Mouse (Mus musculus) heart, embryonic 16.5 days (tissue): ENCODE data around the gene Trim17. TPM values are rescaled to one million over a fixed set of nuclear protein-coding genes. Genes with fewer than 3 reads are reported as not detected.

Experiments used
- ATAC-seq: fragments of 200-750 bp; cut with Nextera tagmentation; replicated peaks from 2 replicates; pipeline ENCODE4 v1.8.0; 2017; ENCODE audit warnings: moderate number of reproducible peaks; ENCODE audit not compliant: insufficient read depth, low FRiP score; ENCODE audit errors: extremely low read depth
- H3K27ac ChIP-seq: fragments of 300-500 bp; sonication (generic); 2 replicates; pipeline ENCODE4 v1.5.1; 2014; ENCODE audit warnings: mild to moderate bottlenecking, low read length, control low read depth, moderate library complexity
- H3K27me3 ChIP-seq: fragments of 300-500 bp; sonication (generic); 2 replicates; pipeline ENCODE4 v1.6.1; 2014; ENCODE audit warnings: low read length, mixed read lengths; ENCODE audit not compliant: control insufficient read depth, insufficient read depth
- H3K36me3 ChIP-seq: fragments of 300-500 bp; sonication (generic); 2 replicates; pipeline ENCODE4 v1.6.1; 2014; ENCODE audit not compliant: control insufficient read depth, insufficient read depth
- H3K4me1 ChIP-seq: fragments of 300-500 bp; sonication (generic); 2 replicates; pipeline ENCODE4 v1.6.1; 2014; ENCODE audit warnings: low read length, mixed read lengths; ENCODE audit not compliant: control insufficient read depth, insufficient read depth
- H3K4me2 ChIP-seq: fragments of 300-500 bp; sonication (generic); 2 replicates; pipeline ENCODE4 v1.6.1; 2014; ENCODE audit warnings: low read depth, mild to moderate bottlenecking, control low read depth, low read length
- H3K4me3 ChIP-seq: fragments of 300-500 bp; sonication (generic); 2 replicates; pipeline ENCODE4 v1.5.1; 2014; ENCODE audit warnings: mild to moderate bottlenecking, control low read depth, low read length
- H3K9ac ChIP-seq: fragments of 300-500 bp; sonication (generic); 2 replicates; pipeline ENCODE4 v1.6.1; 2014; ENCODE audit warnings: low read length, control low read depth
- H3K9me3 ChIP-seq: fragments of 300-500 bp; sonication (generic); replicated peaks from 2 replicates; pipeline ENCODE4 v1.6.1; 2016; ENCODE audit warnings: low read length; ENCODE audit not compliant: control insufficient read depth
- WGBS: fragments of 180-500 bp; shearing (Covaris S2); extraction: QIAGEN DNeasy Blood & Tissue Kit; methylation state at CpG from one replicate; pipeline ENCODE4 v1.1.7; 2014; 5-methylcytosine and 5-hydroxymethylcytosine counted together
- polyA plus RNA-seq: library from polyadenylated mRNA; unstranded; fragments of >200 nt; fragmentation: Nextera tagmentation; extraction: Ambion mirVana; gene quantifications from 2 replicates; pipeline ENCODE4 v1.2.1, GENCODE M21; 2015

Gene Trim17
- polyA plus RNA-seq, 1 experiment from 2014 or later, result 0.39 TPM

DNA sequence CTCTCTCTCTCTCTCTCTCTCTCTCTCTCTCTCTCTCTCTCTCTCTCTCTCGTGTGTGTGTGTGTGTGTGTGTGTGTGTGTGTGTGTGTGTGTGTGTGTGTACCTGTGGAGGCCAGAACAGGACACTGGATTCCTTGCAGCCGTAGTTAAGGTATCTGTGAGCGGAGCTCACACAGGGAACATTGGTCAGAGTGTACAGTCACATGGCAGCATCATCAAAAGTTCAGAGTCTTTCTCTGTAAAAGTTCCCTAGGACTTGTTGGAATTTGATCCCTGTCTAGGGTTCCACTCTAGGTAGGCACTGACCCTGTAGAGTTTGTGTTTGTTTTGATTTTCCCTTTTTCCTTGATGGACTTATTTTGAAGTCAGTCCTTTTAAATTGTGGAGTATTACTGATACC lies 27.8 kb upstream of the Trim17 start:
- H3K4me3 ChIP-seq, result no peak overlapping the region
- 75% methylated on average over 2 of the region's 3 CpGs for WGBS
- 0 out of 2 replicates have a peak, but pooled peaks cover 2% of the 10 kb centered on the region for H3K36me3 ChIP-seq
- H3K27ac ChIP-seq, result no peak overlapping the region
- H3K9me3 ChIP-seq, result no peaks in the 10 kb centered on the region
- H3K27me3 ChIP-seq, result no peaks in the 10 kb centered on the region
- ATAC-seq, result no peak
- H3K4me2 ChIP-seq, result no peak overlapping the region
- H3K4me1 ChIP-seq, result peaks cover 3% of the 10 kb centered on the region; the same call in 1 of the 2 replicates
- H3K9ac ChIP-seq, result no peak overlapping the region

DNA sequence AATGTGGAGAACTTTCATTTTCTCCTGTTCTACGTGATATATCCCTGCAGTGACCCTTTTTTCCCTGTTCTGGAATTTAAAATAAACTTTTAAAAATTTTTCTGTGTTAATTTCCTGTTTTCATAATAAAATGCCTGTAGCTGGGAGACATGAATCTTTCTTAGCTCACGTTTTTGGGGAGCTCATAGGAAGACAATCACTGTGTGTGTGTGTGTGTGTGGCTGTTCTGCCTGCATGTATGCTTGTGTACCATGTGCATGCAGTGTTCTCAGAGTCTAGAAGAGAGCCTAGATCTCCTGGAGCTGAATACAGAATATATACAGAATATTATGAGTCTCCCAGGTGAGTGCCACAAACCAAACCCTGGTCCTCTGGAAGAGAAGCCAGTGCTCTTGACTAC lies 27.4 kb upstream of the Trim17 start:
- WGBS, result 73% methylated on average over 2 of the region's 2 CpGs
- Histone ChIP-seq H3K4me1 (peaks cover 3% of the 10 kb centered on the region; the same call in 1 of the 2 replicates), H3K9ac (no peak overlapping the region), H3K4me3 (no peak overlapping the region), H3K27ac (no peak overlapping the region), H3K9me3 (no peaks in the 10 kb centered on the region), H3K4me2 (no peak overlapping the region), H3K27me3 (no peaks in the 10 kb centered on the region), H3K36me3 (0 out of 2 replicates have a peak, but pooled peaks cover 6% of the 10 kb centered on the region)
- ATAC-seq, result no peak

DNA sequence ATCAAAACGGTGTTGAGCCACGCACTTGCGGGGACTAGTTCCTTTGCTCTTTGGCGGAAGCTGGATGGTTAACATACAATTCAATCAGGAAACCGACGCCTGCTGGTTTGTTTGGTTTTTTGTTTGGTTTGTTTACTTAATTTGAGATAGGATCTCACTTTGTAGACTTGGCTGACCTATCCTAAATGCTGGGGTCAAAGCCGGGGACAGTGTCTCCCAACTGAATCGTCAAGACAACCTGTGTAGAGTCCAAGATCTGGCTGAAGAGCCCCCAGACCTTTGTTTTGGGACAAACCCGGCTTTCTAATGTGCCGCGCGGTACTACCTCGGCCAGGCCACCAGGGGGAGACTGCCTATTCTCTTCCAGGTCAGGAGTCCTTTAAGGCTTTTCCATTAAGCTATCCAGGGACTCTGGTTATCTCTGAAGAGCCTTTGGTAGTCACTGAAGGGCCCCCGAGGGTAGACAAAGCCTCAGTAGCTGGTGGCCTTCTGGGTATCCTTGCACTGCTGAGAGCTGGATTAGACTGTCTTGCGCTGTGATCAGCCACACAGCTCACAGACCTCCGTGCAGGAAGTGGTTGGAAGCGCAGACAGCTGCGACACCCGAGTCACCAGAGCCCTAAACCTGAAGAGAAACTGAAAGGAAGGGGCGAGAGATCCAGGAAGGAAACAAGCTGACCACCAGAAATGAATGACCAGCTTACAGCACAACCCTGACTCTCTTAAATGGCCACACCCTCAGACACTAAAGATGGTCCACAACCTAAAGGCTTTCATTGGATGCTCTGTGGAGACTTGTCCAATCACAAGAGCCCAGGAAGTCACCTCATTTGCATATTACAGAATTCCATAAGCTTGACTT lies 26.5 kb upstream of the Trim17 start:
- peak overlapping the region; percentile 46 for H3K9ac ChIP-seq
- H3K4me1 ChIP-seq, result peaks cover 3% of the 10 kb centered on the region; the same call in 1 of the 2 replicates
- H3K9me3 ChIP-seq, result no peaks in the 10 kb centered on the region
- H3K4me3 ChIP-seq, result peak overlapping the region; percentile 42
- H3K27ac ChIP-seq, result peak overlapping the region; percentile 56
- WGBS, result 21% methylated on average over 20 of the region's 20 CpGs
- H3K36me3 ChIP-seq, result peaks cover 14% of the 10 kb centered on the region; the same call in 1 of the 2 replicates
- no peaks in the 10 kb centered on the region for H3K27me3 ChIP-seq
- peak overlapping the region; percentile 55 for H3K4me2 ChIP-seq
- peak; percentile 63 for ATAC-seq

DNA sequence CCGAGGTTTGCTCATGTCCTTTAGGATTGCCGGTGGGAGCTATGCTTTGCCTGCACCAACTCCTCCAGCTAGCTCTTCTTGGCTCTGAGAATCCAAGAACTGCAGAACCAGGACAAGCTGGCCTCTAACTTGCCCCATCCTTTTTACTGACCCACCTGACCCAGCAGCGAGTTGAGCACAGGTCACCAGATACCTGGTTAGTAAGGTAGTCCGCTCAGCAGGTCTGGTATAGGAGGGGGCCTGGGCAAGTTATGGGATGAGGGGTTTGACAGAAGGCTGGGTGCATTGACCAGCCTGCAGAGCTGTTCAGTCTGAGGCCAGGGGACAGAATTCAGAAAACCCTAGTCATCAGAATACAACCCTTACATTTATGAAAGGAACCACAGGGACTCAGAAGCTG lies 25.4 kb upstream of the Trim17 start:
- H3K27me3 ChIP-seq, result no peaks in the 10 kb centered on the region
- no peak overlapping the region for H3K9ac ChIP-seq
- ATAC-seq, result no peak
- H3K4me1 ChIP-seq, result peaks cover 3% of the 10 kb centered on the region; the same call in 1 of the 2 replicates
- no peaks in the 10 kb centered on the region for H3K9me3 ChIP-seq
- no peak overlapping the region for H3K4me3 ChIP-seq
- peaks cover 22% of the 10 kb centered on the region for H3K36me3 ChIP-seq
- WGBS, result 68% methylated on average over 4 of the region's 4 CpGs
- no peak overlapping the region for H3K27ac ChIP-seq
- no peak overlapping the region for H3K4me2 ChIP-seq

DNA sequence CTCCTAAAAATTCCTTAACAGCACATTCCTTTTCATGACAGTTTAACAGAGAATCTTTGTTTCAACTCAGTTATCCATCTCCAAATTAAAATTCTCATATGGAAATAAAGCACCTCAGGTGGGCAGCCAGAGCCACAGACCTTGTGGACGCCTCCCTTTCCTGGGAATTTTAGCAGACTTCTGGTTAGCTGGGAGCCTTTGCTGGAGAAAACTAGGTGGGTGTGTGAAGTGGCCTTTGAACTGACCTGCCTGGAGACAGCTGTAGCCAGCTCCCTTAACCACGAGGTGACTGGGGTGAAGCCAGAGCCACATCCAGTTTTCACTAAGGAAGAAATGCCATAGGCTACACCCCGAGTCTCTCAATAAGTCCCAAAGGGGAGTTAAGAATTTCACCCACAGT lies 24.8 kb upstream of the Trim17 start:
- Histone ChIP-seq H3K4me1 (peaks cover 3% of the 10 kb centered on the region; the same call in 1 of the 2 replicates), H3K9me3 (no peaks in the 10 kb centered on the region), H3K9ac (no peak overlapping the region), H3K4me2 (no peak overlapping the region), H3K27ac (no peak overlapping the region), H3K4me3 (no peak overlapping the region), H3K36me3 (peaks cover 27% of the 10 kb centered on the region), H3K27me3 (no peaks in the 10 kb centered on the region)
- WGBS, result 51% methylated on average over 3 of the region's 3 CpGs
- ATAC-seq, result no peak

DNA sequence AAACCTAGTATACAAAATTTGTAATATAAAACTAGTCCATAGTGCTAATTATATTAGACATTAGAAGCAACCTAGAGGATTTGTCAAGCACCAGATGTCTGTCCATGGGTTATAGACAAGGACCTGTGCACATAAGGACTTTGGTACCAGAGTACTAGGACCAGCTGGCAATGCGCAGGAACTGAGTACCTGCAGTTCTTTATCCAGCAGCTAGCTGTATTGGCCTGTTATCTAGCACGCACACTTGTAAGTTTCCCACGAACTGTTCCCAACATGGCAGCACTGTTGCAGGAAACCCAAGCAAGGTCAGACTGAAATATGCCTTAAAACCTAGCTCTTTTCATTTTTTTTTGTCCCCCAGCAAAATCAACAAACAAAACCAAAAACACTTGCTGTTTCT lies 24.2 kb upstream of the Trim17 start:
- Histone ChIP-seq H3K9me3 (no peaks in the 10 kb centered on the region), H3K4me3 (no peak overlapping the region), H3K9ac (no peak overlapping the region), H3K27ac (no peak overlapping the region), H3K27me3 (no peaks in the 10 kb centered on the region), H3K4me2 (no peak overlapping the region), H3K4me1 (peaks cover 3% of the 10 kb centered on the region; the same call in 1 of the 2 replicates), H3K36me3 (peaks cover 31% of the 10 kb centered on the region)
- 71% methylated on average over 3 of the region's 3 CpGs for WGBS
- ATAC-seq, result no peak

DNA sequence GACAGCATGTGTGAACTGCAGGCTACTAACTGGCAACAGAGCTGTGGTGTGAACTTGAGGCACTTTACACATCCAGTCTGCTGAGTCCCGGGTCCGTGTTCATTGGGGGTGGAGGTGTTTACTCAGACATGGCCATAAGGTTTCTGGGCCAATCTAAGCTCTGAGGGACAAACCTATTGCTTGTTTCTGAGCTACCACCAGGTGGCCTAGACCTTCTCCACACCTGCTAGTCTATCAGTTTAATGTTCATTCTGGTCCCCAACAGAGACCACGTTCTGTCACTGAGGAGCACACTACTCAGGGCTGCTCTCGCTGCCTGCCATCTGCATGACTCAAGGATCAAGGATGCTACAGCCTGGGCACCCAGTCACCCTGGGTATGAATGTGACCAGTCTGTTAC lies 22.9 kb upstream of the Trim17 start:
- Histone ChIP-seq H3K9me3 (no peaks in the 10 kb centered on the region), H3K4me1 (peaks cover 6% of the 10 kb centered on the region; the same call in 1 of the 2 replicates), H3K27me3 (no peaks in the 10 kb centered on the region), H3K4me3 (no peak overlapping the region), H3K4me2 (no peak overlapping the region), H3K36me3 (peaks cover 39% of the 10 kb centered on the region), H3K27ac (no peak overlapping the region), H3K9ac (no peak overlapping the region)
- WGBS, result 65% methylated on average over 4 of the region's 4 CpGs
- no peak for ATAC-seq

DNA sequence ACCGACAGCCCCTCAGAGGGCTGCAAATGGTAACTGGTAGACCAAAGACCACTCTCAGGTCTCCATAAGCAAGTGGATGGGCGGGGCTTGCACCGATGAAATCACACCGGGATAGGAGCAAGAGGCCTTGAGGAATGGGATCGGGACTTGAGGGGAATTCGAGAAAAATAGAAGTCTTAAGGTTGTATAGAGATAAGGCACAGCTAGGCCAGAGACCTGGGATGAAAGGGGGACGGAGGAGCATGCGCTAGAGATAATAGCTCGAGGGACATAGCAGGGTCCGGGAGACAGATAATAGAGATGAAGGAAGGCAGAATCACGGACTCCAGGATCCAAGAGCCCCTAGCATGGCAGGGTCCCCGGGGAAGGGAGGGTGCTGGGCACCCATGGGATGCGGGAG lies 16.6 kb upstream of the Trim17 start:
- no peak for ATAC-seq
- no peaks in the 10 kb centered on the region for H3K9me3 ChIP-seq
- WGBS, result 2% methylated on average over 13 of the region's 13 CpGs
- H3K27ac ChIP-seq, result peak overlapping the region; percentile 98
- peaks cover 31% of the 10 kb centered on the region for H3K36me3 ChIP-seq
- H3K9ac ChIP-seq, result peak overlapping the region; percentile 93
- peak overlapping the region; percentile 84 for H3K4me2 ChIP-seq
- peaks cover 17% of the 10 kb centered on the region for H3K4me1 ChIP-seq
- H3K27me3 ChIP-seq, result no peaks in the 10 kb centered on the region
- peak overlapping the region; percentile 83 for H3K4me3 ChIP-seq

DNA sequence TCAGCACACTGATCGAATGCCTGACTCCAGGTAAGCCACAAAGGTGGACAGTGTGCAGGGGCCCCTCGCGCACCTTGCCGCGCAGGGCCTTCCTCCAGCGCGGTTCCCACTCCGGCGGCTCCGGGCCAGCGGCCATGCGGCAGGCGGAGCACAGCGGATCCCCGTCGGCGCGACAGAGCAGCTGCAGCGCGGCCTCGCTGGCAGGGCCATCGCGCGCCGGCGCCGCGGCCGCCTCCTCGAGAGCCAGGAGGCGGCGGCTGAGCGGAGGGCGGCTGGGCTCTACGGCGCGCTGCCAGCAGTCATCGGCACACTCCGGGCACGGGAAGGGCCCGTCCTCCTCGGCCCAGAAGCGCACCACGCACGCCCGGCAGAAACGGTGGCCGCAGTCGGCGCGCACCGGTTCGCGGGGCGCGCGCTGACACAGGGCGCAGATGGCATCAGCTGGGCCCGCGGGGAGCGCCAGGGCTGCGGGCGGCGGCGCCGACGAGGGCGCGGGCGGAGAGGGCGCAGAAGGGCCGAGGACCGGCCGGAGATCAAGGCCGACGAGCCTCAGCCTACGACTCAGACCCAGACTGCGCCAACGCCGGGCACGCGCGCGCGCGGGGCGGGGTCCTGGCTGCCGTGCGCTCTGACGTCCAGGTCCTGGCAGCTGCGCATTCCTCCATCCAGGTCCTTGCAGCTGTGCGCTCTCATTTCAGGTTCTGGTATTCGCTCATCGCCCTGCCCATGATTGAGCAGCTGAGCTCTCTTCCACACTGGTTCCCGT lies 16.0 kb upstream of the Trim17 start, which contains the start of gene Rnf187:
TSS of gene Rnf187 (minus strand) at position 595 of the 766 bp plus-strand sequence.
- H3K9me3 ChIP-seq, result no peaks in the 10 kb centered on the region
- peak within 1 kb of the TSS; percentile 83 for H3K4me3 ChIP-seq
- H3K4me1 ChIP-seq, result peaks cover 17% of the 10 kb centered on the region
- under 1% methylated on average over 92 of the region's 95 CpGs for WGBS
- no peaks in the 10 kb centered on the region for H3K27me3 ChIP-seq
- H3K36me3 ChIP-seq, result peaks cover 27% of the 10 kb centered on the region
- peak within 1 kb of the TSS; percentile 93 for H3K9ac ChIP-seq
- H3K4me2 ChIP-seq, result peak within 1 kb of the TSS; percentile 84
- peak; percentile 97 for ATAC-seq
- peak within 1 kb of the TSS; percentile 98 for H3K27ac ChIP-seq
